Mouse (Mus musculus) forebrain, embryonic 12.5 days (tissue): ENCODE data around the gene Opa3. TPM values are rescaled to one million over a fixed set of nuclear protein-coding genes. Genes with fewer than 3 reads are reported as not detected.

ENCODE experiments used
- ATAC-seq: fragments of 200-750 bp; cut with Nextera tagmentation; 2 replicates; pipeline ENCODE4 v1.8.0; 2017; ENCODE audit warnings: moderate TSS enrichment; ENCODE audit not compliant: low FRiP score
- H3K27ac ChIP-seq: fragments of 300-500 bp; sonication (generic); 2 replicates; pipeline ENCODE4 v1.5.1; 2016; ENCODE audit warnings: mild to moderate bottlenecking
- H3K27me3 ChIP-seq: fragments of 300-500 bp; sonication (generic); 2 replicates; pipeline ENCODE4 v1.6.1; 2016; ENCODE audit warnings: mild to moderate bottlenecking
- H3K36me3 ChIP-seq: fragments of 300-500 bp; sonication (generic); replicated peaks from 2 replicates; pipeline ENCODE4 v1.6.1; 2016; ENCODE audit warnings: mild to moderate bottlenecking
- H3K4me1 ChIP-seq: fragments of 300-500 bp; sonication (generic); 2 replicates; pipeline ENCODE4 v1.6.1; 2016
- H3K4me2 ChIP-seq: fragments of 300-500 bp; sonication (generic); 2 replicates; pipeline ENCODE4 v1.6.1; 2016; ENCODE audit warnings: mild to moderate bottlenecking, moderate library complexity
- H3K4me3 ChIP-seq: fragments of 300-500 bp; sonication (generic); replicated peaks from 2 replicates; pipeline ENCODE4 v1.5.1; 2016; ENCODE audit warnings: mild to moderate bottlenecking
- H3K9ac ChIP-seq: fragments of 300-500 bp; sonication (generic); 2 replicates; pipeline ENCODE4 v1.6.1; 2016; ENCODE audit warnings: mild to moderate bottlenecking
- H3K9me3 ChIP-seq: fragments of 300-500 bp; sonication (generic); 2 replicates; pipeline ENCODE4 v1.6.1; 2016
- WGBS: fragments of 180-500 bp; shearing (Covaris S2); methylation state at CpG from one replicate; pipeline ENCODE4 v1.1.7; 2016; 5-methylcytosine and 5-hydroxymethylcytosine counted together
- polyA plus RNA-seq: library from polyadenylated mRNA; unstranded; fragments of >200 nt; fragmentation: Nextera tagmentation; extraction: Ambion mirVana; gene quantifications from 2 replicates; pipeline ENCODE4 v1.2.1, GENCODE M21; 2016

Gene Opa3
- polyA plus RNA-seq, result 45.5 and 48.3 TPM in 2 replicates

DNA sequence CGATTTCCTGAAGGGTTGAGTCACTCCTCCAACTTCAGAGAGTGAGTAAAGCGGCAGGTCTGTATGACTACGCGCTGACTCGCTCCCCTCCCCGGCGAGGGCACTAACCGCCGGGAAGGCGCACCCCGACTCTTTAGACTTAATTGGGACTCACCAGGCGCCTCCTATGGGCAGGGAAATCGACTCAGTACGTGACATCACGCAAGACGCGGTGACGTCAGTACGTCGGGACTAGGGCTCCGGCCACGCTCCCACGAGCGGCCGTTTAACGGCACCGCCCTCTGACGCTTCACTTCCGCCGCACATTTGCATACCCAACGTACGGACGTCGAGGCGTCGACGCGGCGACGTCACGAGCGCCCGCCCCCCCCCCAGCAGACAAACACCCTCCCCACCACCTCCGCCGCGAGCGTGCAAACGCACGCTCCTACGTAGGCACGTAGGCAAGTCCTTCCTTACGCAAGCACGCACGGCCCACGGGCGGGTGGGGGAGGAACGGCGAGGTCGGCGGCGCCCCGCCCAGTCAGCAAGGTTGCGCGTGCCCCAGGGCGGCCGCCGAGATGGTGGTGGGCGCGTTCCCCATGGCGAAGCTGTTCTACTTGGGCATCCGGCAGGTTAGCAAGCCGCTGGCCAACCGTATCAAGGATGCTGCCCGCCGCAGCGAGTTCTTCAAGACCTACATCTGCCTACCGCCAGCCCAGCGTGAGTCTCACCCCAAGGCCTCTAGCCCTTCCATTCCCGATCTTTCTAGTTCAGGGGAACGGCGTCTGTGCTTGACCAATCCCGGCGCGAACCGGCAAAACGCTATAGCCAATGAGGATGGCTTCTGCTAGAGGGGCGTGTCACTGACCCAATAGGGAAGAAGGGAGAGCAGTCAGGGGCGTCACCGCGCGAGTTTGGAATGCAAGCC, at the start of gene Opa3:
Gene Opa3, plus strand, starts transcription at position 452 of the 910 bp plus-strand sequence.
- Histone ChIP-seq H3K36me3 (peaks cover 18% of the 10 kb centered on the region), H3K27me3 (no peaks in the 10 kb centered on the region), H3K9ac (peak within 1 kb of the TSS; percentile 70), H3K4me3 (peak within 1 kb of the TSS; percentile 64), H3K4me1 (peaks cover 24% of the 10 kb centered on the region), H3K4me2 (peak within 1 kb of the TSS; percentile 91), H3K27ac (peak within 1 kb of the TSS; percentile 100), H3K9me3 (no peaks in the 10 kb centered on the region)
- under 1% methylated on average over 89 of the region's 91 CpGs for WGBS
- ATAC-seq, result peak; percentile 96

DNA sequence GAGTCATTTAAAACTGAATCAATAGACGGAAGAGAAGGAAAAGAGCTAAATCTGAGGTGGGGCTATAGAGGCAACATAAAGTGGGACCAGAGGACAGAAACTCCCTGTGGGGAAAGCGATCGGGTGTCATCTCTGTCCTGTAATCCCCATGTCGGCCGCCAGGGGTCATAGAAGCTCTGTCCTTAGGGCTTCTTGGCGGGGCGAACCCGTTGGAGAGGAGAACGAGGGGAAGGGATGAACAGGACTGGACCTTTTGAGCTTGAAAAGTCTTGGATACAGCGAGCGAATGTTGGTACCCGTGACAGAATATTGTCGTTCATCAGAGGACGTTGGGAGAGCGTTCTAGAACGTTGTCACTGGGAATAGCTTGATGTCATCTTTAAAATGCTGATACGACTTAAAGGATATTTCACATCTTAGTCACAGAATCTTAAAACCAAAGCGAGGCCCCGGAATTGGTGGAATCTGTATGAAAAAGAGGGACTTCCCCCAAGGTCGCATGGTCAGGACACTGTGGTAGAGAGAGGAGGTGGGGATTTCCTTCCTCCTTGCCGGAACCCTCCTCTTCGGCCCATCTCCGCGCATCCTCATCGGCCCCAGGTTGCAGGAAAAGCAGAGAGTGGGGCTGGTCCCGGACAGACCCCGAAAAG, 49.6 kb upstream of the Opa3 start:
- H3K9ac ChIP-seq, result 0 out of 2 replicates have a peak overlapping the region, but pooled peaks have one; percentile 5
- 7% methylated on average over 27 of the region's 27 CpGs for WGBS
- peaks cover 55% of the 10 kb centered on the region for H3K4me1 ChIP-seq
- peaks cover 66% of the 10 kb centered on the region for H3K27me3 ChIP-seq
- 0 out of 2 replicates have a peak, but pooled peaks cover 2% of the 10 kb centered on the region for H3K36me3 ChIP-seq
- peak overlapping the region; percentile 30 for H3K4me3 ChIP-seq
- no peak overlapping the region for H3K27ac ChIP-seq
- peak overlapping the region; percentile 49 for H3K4me2 ChIP-seq
- H3K9me3 ChIP-seq, result no peaks in the 10 kb centered on the region
- ATAC-seq, result no peak

DNA sequence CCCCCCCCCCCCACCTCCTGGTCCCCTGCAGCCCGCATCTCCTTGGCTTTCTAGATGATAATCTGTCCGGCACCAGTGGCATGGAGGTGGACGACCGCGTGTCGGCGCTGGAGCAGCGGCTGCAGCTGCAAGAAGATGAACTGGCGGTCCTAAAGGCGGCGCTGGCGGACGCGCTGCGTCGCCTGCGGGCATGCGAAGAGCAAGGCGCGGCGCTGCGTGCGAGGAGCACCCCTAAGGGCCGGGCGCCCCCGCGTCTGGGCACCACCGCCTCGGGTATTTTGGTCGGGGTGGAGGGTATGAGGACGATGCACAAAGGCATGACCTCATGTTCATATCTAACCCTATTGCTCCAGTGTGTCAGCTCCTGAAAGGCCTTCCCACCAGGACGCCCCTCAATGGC, 49.0 kb upstream of the Opa3 start:
- peak overlapping the region; percentile 30 for H3K4me3 ChIP-seq
- H3K4me2 ChIP-seq, result peak overlapping the region; percentile 49
- whole genome bisulfite sequencing, result under 1% methylated on average over 32 of the region's 32 CpGs
- peak overlapping the region; percentile 5 for H3K9ac ChIP-seq
- no peak overlapping the region for H3K27ac ChIP-seq
- no peaks in the 10 kb centered on the region for H3K9me3 ChIP-seq
- no peak for ATAC-seq
- peaks cover 64% of the 10 kb centered on the region for H3K27me3 ChIP-seq
- H3K4me1 ChIP-seq, result peaks cover 57% of the 10 kb centered on the region
- H3K36me3 ChIP-seq, result 0 out of 2 replicates have a peak, but pooled peaks cover 4% of the 10 kb centered on the region

DNA sequence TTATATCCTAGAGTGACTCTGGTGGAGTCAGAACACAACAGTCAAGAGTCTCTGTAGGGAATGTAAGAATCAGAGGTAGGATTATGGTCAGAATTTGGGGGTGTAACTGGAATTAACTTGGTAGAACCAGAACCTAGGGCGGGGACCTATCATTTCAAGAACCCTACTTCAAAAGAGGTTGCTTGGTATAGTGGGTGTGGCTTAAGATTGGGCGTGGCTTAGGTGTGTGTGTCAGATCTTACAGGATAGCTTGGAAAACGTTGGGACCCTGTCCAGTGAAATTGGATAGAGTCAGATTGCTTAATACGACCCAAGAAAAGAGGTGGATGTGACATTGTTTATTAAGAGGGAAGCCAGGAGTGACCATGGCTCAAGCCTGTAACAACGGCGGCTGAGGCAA, 48.2 kb upstream of the Opa3 start:
- Histone ChIP-seq H3K27ac (no peak overlapping the region), H3K36me3 (0 out of 2 replicates have a peak, but pooled peaks cover 4% of the 10 kb centered on the region), H3K4me2 (no peak overlapping the region), H3K9ac (no peak overlapping the region), H3K9me3 (no peaks in the 10 kb centered on the region), H3K4me1 (peaks cover 65% of the 10 kb centered on the region), H3K4me3 (peak overlapping the region; percentile 30; the same call in 1 of the 2 replicates), H3K27me3 (peaks cover 60% of the 10 kb centered on the region)
- no peak for ATAC-seq
- 44% methylated on average over 6 of the region's 6 CpGs for WGBS

DNA sequence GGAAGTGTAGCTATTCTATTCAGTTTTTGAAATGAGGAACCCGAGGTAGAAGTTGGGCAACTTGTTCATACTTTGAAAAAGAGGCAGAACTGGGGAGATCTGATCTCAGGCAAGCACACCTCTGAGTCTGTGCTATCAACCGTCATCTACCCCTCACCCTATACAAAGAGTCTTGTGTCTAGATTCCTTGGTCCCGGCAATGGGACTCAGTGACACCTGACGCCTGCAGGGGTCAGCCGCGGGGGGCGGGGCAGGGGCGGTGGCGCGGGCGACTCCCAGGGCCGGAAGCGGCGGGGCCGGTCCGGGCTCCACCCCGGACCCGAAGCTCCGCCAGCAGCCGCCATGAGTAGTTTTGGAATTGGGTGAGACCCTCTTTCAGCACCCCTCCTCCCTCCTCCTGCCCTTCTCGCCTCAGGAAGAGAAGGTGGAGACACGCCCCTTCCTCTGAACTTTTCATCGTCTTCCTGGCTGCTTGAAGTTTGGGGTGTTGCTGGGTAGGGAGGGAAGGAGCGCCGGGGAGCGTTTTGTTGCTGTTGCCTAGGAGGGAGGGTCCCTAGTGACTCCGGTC, 47.2 kb upstream of the Opa3 start:
- peak overlapping the region; percentile 67 for H3K4me2 ChIP-seq
- no peaks in the 10 kb centered on the region for H3K9me3 ChIP-seq
- no peak overlapping the region for H3K27ac ChIP-seq
- H3K4me1 ChIP-seq, result peaks cover 68% of the 10 kb centered on the region
- H3K36me3 ChIP-seq, result peaks cover 6% of the 10 kb centered on the region; the same call in 1 of the 2 replicates
- H3K27me3 ChIP-seq, result peaks cover 53% of the 10 kb centered on the region
- peak overlapping the region; percentile 47 for H3K4me3 ChIP-seq
- under 1% methylated on average over 26 of the region's 27 CpGs for WGBS
- peak overlapping the region; percentile 59 for H3K9ac ChIP-seq
- ATAC-seq, result no peak

DNA sequence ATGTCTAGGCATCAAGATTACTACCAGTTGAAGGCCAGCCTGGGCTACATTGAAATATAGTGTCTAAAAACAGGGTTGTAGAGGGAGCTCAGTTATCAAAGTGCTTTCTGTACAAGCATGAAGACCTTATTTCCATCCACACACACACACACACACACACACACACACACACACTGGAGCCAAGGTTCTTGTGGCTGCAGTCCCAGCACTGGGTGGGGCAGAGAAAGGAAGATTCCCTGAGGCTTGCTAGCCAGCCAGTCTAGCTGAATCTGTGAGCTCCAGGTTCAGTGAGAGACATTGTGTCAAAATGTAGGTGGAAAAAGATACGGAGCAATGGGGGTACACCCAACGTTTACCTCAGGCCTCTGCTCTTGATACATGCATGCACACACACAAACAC, 43.9 kb upstream of the Opa3 start:
- H3K4me2 ChIP-seq, result peak overlapping the region; percentile 30; the same call in 1 of the 2 replicates
- no peaks in the 10 kb centered on the region for H3K9me3 ChIP-seq
- H3K27ac ChIP-seq, result peak overlapping the region; percentile 85
- no peak overlapping the region for H3K9ac ChIP-seq
- H3K36me3 ChIP-seq, result peaks cover 22% of the 10 kb centered on the region
- H3K27me3 ChIP-seq, result peaks cover 20% of the 10 kb centered on the region
- 77% methylated on average over 2 of the region's 2 CpGs for WGBS
- peak; percentile 3; the same call in 1 of the 2 replicates for ATAC-seq
- H3K4me3 ChIP-seq, result no peak overlapping the region
- peaks cover 42% of the 10 kb centered on the region for H3K4me1 ChIP-seq

DNA sequence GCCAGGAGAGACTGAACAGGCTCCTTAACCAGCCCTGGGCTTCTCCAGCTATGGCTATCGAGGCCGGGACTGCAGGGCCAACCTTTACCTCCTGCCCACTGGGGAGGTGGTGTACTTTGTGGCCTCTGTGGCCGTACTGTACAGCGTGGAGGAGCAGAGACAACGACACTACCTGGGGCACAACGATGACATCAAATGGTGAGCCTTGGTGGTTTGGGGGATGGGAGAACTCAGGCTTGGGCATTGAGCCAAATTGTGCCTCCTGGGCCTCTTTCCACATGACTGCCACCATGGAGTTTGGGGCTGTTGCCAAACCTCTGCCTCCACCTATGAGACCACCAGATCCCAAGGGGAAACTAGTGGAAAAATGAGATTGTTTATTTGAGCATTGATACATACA, 43.4 kb upstream of the Opa3 start:
- H3K36me3 ChIP-seq, result peaks cover 23% of the 10 kb centered on the region
- H3K4me1 ChIP-seq, result peaks cover 37% of the 10 kb centered on the region
- 55% methylated on average over 6 of the region's 6 CpGs for WGBS

DNA sequence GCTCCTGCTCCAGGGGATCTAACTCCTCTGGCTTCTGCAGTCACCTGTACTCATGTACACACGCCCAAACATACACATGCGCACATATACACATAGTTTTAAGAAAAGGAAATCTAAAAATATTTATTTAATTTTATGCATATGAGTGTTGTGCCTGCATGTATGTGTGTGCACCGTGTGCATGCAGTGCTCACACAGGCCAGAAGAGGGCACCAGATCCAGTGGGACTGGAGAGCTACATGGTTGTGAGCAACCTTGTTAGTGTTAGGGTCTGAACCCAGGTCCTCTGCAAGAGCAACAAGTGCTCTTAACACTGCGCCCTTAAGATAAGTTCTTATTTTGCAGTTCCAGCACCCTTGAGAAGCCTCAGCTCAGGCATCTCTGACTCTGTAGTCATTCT, 33.5 kb upstream of the Opa3 start:
- Histone ChIP-seq H3K9me3 (peaks cover 6% of the 10 kb centered on the region; the same call in 1 of the 2 replicates), H3K27me3 (no peaks in the 10 kb centered on the region), H3K4me2 (no peak overlapping the region), H3K36me3 (peaks cover 68% of the 10 kb centered on the region), H3K9ac (no peak overlapping the region), H3K4me3 (no peak overlapping the region), H3K4me1 (no peaks in the 10 kb centered on the region), H3K27ac (no peak overlapping the region)
- WGBS, result 97% methylated on average over 4 of the region's 4 CpGs
- ATAC-seq, result no peak

More for the DNA sequence above, 43.4 kb upstream of the Opa3 start:
- H3K9me3 ChIP-seq, result no peaks in the 10 kb centered on the region
- peak overlapping the region; percentile 30 for H3K4me2 ChIP-seq
- ATAC-seq, result peak; percentile 70
- no peak overlapping the region for H3K9ac ChIP-seq
- peaks cover 14% of the 10 kb centered on the region for H3K27me3 ChIP-seq
- H3K27ac ChIP-seq, result peak overlapping the region; percentile 85
- peak overlapping the region; percentile 8; the same call in 1 of the 2 replicates for H3K4me3 ChIP-seq

DNA sequence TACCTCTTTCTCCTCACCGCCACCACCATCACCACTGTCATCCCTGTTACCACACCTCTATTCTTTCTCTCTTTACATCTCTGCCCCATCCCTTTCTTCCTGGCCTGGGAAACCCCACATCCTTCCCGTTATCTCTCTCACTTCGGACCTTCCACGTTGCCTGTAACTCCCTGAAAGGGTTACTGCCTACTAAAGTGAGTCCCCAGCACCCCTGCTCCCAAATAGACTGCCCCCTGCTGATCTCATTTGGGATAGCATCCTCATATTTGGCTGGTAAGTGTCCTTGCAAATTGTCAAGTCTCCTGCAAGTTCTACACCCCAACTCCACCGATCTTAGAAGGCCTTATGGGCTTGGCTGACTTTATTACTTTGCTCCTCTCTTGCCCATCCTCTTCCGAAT, 31.5 kb upstream of the Opa3 start:
- H3K27me3 ChIP-seq, result no peaks in the 10 kb centered on the region
- no peaks in the 10 kb centered on the region for H3K4me1 ChIP-seq
- ATAC-seq, result no peak
- no peak overlapping the region for H3K4me3 ChIP-seq
- no peak overlapping the region for H3K4me2 ChIP-seq
- WGBS, result 71% methylated on average over 6 of the region's 6 CpGs
- H3K27ac ChIP-seq, result no peak overlapping the region
- peaks cover 60% of the 10 kb centered on the region for H3K36me3 ChIP-seq
- H3K9me3 ChIP-seq, result peaks cover 6% of the 10 kb centered on the region; the same call in 1 of the 2 replicates
- no peak overlapping the region for H3K9ac ChIP-seq

DNA sequence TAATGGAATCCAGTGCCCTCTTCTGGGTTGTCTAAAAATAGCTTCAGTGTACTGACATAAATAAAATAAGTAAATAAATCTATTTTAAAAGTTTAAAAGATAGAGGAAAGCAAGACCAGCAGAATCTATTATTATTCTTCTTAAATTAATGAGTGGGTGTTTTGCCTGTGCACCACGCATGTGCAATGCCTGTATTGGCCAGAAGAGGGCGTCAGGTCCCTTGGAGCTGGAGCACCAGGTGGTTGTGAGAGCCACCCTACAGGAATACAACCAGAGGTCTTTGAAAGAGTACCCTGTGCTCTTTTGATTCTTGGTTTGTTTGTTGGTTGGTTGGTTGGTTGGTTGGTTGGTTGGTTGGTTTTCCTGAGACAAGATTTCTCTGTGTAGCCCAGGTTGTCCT, 30.1 kb upstream of the Opa3 start:
- Histone ChIP-seq H3K27ac (no peak overlapping the region), H3K9me3 (peaks cover 6% of the 10 kb centered on the region; the same call in 1 of the 2 replicates), H3K36me3 (peaks cover 51% of the 10 kb centered on the region), H3K27me3 (no peaks in the 10 kb centered on the region), H3K4me1 (no peaks in the 10 kb centered on the region), H3K4me2 (no peak overlapping the region), H3K4me3 (no peak overlapping the region), H3K9ac (no peak overlapping the region)
- WGBS, result 31% methylated on average over 2 of the region's 2 CpGs
- ATAC-seq, result no peak

DNA sequence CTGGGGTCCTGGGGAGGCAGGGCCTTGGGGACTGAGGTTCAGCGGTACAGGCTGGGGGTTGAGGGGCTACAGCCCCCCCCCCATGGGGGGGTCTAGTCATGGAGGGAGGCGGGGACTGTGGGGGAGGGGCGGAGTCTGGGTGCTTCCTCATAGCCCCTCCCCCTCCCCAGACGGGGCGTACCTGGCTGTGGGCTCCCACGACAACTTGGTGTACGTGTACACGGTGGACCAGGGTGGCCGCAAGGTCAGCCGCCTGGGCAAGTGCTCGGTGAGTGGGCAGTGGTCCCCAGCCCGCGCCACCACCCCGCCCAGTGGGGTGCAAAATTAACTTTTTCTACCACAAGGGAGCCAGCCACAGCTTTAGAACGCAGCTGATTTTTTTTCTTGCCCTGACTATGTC, 26.5 kb upstream of the Opa3 start:
- peaks cover 44% of the 10 kb centered on the region for H3K36me3 ChIP-seq
- 68% methylated on average over 15 of the region's 15 CpGs for WGBS
- ATAC-seq, result no peak; the same call in 1 of the 2 replicates

More for the DNA sequence above, 26.5 kb upstream of the Opa3 start:
- no peak overlapping the region for H3K9ac ChIP-seq
- H3K9me3 ChIP-seq, result no peaks in the 10 kb centered on the region
- H3K4me2 ChIP-seq, result no peak overlapping the region
- no peaks in the 10 kb centered on the region for H3K27me3 ChIP-seq
- H3K4me1 ChIP-seq, result no peaks in the 10 kb centered on the region
- no peak overlapping the region for H3K4me3 ChIP-seq
- H3K27ac ChIP-seq, result no peak overlapping the region
